Mouse (Mus musculus): Measurements from ENCODE around the gene Rnaset2b. TPM values are rescaled to one million over a fixed set of nuclear protein-coding genes. Genes with fewer than 3 reads are reported as not detected.
"Not testable (repeated sequence)": the region's sequence is repeated elsewhere in the genome, so short reads cannot be mapped to it uniquely, and the experiment has no call there.

Rnaset2b gene
- total RNA-seq (2021) = 10 to 100 TPM; 41.0 to 49.7 TPM
- long read RNA-seq, transcript Rnaset2b-201 (9 exons, 1,783 nt) = major isoform, 24 of 31 reads
- long read RNA-seq, partial matches to known transcripts = 7 of 31 reads
- long read RNA-seq, other reads (novel, unspliced or antisense) = 0 of 31 reads

- not testable (repeated sequence) for DNase-seq (ENCODE audit: low spot score in 2 of 2)
These were observed at the start of gene Rnaset2b for GRCm38 (mm10) chr17:6970334-6970733. Gene Rnaset2b (plus strand): TSS chr17:6970634.

- not testable (repeated sequence) for DNase-seq (ENCODE audit: low spot score in 2 of 2)
These were observed 38.8 kb upstream of the Rnaset2b start for GRCm38 (mm10) chr17:6931625-6932024.

GRCm38 (mm10) chr17:6942560-6942959 lies 27.9 kb upstream of the Rnaset2b start:
- DNase-seq (ENCODE audit: low spot score in 2 of 2) = not testable (repeated sequence)

GRCm38 (mm10) chr17:6947637-6947983 lies 22.8 kb upstream of the Rnaset2b start:
- DNase-seq (ENCODE audit: low spot score in 2 of 2) = not testable (repeated sequence)

GRCm38 (mm10) chr17:6947984-6948768 lies 22.3 kb upstream of the Rnaset2b start, which contains the start of gene Rsph3b:
Gene Rsph3b (minus strand): TSS chr17:6948682.
- DNase-seq (ENCODE audit: low spot score in 2 of 2) = peak; percentile 78 to 84

- not testable (repeated sequence) for DNase-seq (ENCODE audit: low spot score in 2 of 2)
These were observed 21.6 kb upstream of the Rnaset2b start for GRCm38 (mm10) chr17:6948769-6949228.

GRCm38 (mm10) chr17:6958881-6959280 lies 11.6 kb upstream of the Rnaset2b start:
- DNase-seq (ENCODE audit: low spot score in 2 of 2) = not testable (repeated sequence)

GRCm38 (mm10) chr17:6959543-6960259 lies 10.7 kb upstream of the Rnaset2b start:
- not testable (repeated sequence) for DNase-seq (ENCODE audit: low spot score in 2 of 2)

- DNase-seq (ENCODE audit: low spot score in 2 of 2) = not testable (repeated sequence)
These were observed 10.1 kb upstream of the Rnaset2b start for GRCm38 (mm10) chr17:6960349-6960748.

GRCm38 (mm10) chr17:6960776-6961175 lies 9.7 kb upstream of the Rnaset2b start, which contains the start of gene Tagap1:
Gene Tagap1 (minus strand): TSS chr17:6961156.
- DNase-seq (ENCODE audit: low spot score in 2 of 2) = peak; percentile 49 to 60

- peak; percentile 31 to 49 for DNase-seq (ENCODE audit: low spot score in 2 of 2)
These were observed 9.0 kb upstream of the Rnaset2b start for GRCm38 (mm10) chr17:6961181-6962000.

GRCm38 (mm10) chr17:6962339-6962738 lies 8.1 kb upstream of the Rnaset2b start:
- DNase-seq (ENCODE audit: low spot score in 2 of 2) = not testable (repeated sequence)

GRCm38 (mm10) chr17:6962936-6963335 lies 7.5 kb upstream of the Rnaset2b start:
- not testable (repeated sequence) for DNase-seq (ENCODE audit: low spot score in 2 of 2)

GRCm38 (mm10) chr17:6965364-6965763 lies 5.1 kb upstream of the Rnaset2b start:
- peak; percentile 16 to 52 for DNase-seq (ENCODE audit: low spot score in 2 of 2)

- DNase-seq (ENCODE audit: low spot score in 2 of 2) = not testable (repeated sequence)
These were observed 2.8 kb upstream of the Rnaset2b start for GRCm38 (mm10) chr17:6967673-6968072.

GRCm38 (mm10) chr17:6971238-6971637 lies 804 bp downstream of the Rnaset2b start:
- not testable (repeated sequence) for DNase-seq (ENCODE audit: low spot score in 2 of 2)

GRCm38 (mm10) chr17:6972836-6973396 lies 2.5 kb downstream of the Rnaset2b start:
- DNase-seq (ENCODE audit: low spot score in 2 of 2) = not testable (repeated sequence)

GRCm38 (mm10) chr17:6974985-6975384 lies 4.6 kb downstream of the Rnaset2b start:
- not testable (repeated sequence) for DNase-seq (ENCODE audit: low spot score in 2 of 2)

- peak; percentile 54 to 64 for DNase-seq (ENCODE audit: low spot score in 2 of 2)
These were observed 8.1 kb downstream of the Rnaset2b start, which contains the start of gene Gm49721 for GRCm38 (mm10) chr17:6978287-6979248. Gene Gm49721 (plus strand): TSS chr17:6978904.
